Mouse (Mus musculus) cerebellum, adult 2 months (tissue): ENCODE measurements around the gene Cptp.

Experiments used
- CTCF ChIP-seq: fragments of 200-500 bp; IDR thresholded peaks from 2 replicates; pipeline ENCODE4 v1.5.1; 2011; ENCODE audit warnings: low read depth, mild to moderate bottlenecking, control low read depth, low read length, moderate library complexity, borderline replicate concordance; ENCODE audit not compliant: insufficient read depth
- POLR2A ChIP-seq: fragments of 200-500 bp; IDR thresholded peaks from 2 replicates; pipeline ENCODE4 v1.6.1; 2011; ENCODE audit warnings: low read length, control low read depth, borderline replicate concordance; ENCODE audit not compliant: insufficient read depth

DNA sequence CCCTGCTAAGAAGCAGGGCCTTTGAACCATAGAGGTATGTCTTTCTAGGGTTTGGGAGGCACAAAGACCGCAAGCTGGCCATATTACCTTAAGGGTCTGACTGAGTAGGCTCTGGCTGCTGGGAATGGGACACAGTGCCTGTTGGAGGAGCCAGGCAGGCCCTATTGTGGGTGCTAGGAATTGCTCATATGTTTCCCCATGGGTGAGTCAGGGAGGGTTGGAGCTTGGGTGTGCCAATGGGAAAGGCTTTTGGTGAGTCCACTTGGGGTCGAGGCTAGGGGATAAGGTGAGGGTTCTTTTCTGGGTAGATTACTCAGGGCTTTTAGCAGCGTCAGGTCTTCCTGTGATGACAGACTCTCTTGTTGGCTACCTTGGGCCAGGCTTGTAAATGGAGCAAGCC lies 17.9 kb downstream of the Cptp start:
- TF ChIP-seq CTCF (no peak), POLR2A (no peak)
